Mouse (Mus musculus): ENCODE measurements around the gene Camkmt.

Gene Camkmt

DNA sequence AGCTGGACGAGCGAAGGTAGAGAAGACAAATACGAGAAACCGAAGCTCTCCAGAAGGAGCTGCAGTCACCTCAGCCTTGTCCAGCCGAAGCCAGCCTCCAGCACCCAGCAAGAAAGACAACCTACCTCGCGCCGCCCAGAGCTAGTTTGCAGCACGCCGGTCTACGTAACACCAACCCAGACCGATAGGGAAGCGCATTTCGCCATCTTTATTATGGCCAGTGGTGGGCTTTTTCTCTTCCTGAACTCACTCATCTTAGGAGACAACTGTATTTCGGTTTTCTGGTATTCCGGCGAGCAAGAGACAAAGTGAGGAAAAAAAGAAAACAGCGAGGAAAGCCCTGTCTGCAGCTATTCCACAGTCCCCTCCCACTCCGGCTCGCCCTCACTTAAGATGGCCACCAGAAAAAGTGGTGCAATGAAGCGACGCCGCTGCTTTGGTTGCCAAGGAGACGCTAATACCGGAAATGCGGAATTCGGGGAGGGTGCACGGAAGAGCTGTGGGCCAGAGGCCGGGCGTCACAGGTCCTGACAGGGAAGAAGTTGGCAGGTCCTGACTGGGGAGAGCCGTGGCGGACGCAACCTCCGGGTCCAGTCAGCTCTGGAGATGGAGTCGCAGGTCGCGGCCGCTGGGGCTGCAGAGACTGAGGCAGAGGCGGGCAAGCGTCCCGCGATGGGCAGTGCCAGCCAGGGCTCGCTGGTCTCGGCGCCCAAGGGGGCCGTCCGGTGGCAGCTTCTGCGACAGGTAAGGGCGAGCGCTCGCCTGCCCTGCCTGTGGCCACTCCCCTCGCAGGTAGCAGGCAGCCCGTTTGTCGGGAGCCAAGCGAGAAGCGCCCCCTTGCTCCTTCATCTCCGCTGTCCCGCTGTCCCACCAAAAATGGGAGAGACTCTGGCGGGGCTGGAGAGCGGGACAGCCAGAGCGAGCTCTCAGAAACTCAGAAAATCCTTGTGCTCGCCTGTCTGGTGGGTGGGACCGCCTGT lies at the start of gene Camkmt, which contains the start of gene Prepl:
TSS of gene Camkmt (plus strand) at position 433 of the 980 bp plus-strand sequence.
TSS of gene Prepl (minus strand) at position 122 of the 980 bp plus-strand sequence.
- DNase-seq (ENCODE audit: low spot score), result peak; percentile 95

DNA sequence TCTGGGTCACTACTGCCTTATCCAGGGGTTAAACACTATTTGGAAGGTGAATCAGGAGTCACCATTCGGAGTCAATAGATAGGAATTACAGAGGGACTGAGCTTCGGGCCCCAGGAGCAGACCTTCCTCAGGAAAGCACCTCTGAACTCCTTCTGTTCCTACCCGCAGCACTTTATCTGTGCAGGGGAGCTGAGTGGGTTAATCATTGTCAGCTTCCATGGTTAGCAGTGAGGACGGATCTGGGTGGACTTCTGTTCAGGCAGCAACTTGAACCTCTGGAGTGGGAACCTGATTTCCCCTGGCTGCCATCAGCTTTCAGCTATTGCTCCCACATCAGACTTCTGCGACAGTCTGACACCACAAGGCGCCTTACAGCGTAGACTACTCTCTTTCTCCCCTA lies 49.4 kb upstream of the Camkmt start:
- DNase-seq (ENCODE audit: low spot score), result no peak

DNA sequence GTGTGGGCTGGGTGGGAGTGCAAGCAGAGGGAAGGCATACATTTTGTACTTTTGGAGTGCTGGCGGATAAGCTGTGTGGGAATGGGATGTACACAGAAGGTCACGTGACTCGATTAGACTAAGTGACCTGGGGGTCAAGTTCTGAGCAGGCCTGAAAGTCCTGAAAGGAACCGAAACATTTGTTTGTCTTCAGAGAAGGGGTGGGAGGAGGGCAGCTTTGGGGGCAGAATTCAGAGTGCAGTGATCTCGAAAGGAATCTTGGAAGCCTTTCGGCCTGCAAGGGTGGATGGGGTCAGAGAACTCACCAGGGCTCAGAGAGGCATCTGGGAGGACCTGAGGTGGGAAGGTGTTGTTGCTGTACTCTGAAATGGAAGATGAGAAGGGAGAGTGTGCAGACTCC lies 47.9 kb upstream of the Camkmt start:
- DNase-seq (ENCODE audit: low spot score), result no peak

DNA sequence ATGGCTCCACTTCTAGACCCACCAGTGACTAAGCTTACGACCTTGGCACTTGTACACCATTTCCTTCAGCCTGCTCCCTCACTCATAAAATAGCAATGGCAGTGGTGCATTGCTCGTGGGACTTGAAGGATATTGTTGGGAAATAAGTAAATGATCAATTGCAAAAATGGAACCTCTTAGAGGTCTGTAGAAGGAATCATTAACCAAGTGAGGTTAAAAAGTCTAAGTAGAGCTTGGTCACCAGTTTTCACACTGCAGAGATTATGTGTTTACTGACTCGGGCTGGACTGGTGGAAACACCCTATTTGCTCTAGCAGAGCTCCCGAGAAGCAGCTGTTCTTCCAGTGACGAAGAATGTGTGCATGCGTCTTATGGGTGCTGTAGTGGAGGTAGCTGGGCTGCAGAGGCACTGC lies 46.9 kb upstream of the Camkmt start:
- DNase-seq (ENCODE audit: low spot score), result no peak

DNA sequence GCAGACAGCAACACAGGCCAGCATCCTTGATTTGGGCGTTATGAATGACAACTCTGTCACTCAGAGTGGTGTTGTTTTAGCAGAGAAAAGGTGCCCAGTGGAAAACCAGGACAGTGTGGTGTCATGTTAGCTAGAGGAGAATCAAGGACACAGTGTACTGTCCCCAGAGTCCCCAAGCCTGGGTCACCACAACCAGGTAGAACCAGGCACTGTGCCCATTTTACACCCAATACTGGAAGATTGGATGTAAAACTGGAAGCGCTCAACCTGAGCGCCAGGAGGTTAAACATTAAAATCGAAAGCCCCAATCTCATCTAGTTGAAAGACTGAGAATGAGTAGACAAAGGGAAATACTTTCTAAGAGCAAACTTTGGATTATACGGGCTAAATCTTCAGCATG lies 45.9 kb upstream of the Camkmt start:
- no peak for DNase-seq (ENCODE audit: low spot score)

DNA sequence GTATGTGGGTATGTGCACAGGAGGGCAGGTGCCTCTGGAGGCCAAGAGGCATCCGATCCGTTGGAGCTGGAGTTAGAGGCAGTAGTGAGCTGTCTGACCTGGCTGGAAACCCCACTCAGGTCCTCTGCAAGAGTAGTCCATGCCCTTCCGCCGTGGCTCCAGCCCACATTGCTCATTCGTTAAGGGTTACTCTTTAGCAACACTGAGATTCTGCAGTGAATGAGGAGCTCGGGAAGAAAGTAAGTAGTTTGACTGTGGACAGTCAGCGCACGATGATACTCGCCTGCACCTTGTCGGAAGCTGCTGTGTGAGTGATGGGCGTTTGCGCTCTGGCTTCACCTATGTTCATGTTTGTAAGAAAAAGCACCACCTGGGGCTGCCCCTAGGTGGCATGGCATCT lies 45.2 kb upstream of the Camkmt start:
- DNase-seq (ENCODE audit: low spot score), result no peak

DNA sequence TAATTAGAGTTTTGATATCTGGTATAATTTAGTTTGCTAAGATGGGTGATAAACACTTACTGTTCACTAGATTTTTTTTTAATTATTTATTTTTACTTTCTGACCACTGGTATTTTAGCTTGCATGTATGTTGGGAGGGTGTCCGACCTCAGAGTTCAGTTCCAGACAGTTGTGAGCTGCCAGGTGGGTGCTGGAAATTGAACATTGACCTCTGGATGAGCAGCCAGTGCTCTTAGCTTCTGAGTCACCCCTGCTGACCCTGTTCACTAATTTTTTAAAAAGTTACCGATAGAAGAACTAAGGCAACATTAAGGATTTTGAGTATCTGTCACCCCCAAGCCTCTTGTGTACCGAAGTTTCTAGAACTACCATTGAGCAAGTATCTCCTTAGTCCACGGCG lies 42.0 kb upstream of the Camkmt start:
- no peak for DNase-seq (ENCODE audit: low spot score)

DNA sequence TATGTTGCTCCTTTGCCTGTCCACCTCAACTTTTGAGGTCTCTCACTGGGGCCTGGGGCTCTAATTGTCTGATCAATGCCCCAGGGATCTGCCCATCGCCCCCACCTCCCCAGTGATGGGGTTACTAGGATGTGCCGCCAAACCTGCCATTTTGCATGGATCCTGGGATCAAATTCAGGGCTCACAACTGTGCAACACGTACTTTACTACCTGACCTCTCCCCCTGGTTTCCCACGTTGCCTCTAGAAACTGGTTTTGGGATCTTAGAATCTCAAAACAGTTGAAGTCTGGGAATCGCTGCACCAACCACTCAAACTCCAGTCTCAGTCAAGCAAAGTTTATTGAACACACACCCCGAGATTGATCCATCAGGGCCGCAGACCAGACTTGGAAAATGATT lies 32.1 kb upstream of the Camkmt start:
- DNase-seq (ENCODE audit: low spot score), result no peak

DNA sequence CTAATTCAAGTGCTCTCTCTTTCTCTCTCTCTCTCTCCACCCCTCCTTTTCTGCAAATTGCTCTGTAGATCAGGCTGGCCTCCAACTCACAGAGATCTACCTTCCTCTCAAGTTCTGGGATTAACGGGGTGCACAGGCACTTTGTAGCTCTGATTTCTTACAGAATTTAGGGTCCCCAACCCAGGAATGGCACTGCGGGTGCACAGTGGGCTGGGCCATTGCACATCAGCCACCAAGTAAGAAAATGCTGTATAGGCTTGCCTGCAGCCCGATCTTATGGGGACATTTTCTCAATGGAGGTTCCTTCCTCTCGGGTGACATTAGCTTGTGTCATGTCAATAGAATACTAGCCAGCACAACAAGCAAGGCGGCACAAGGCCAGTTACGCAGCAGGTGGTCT lies 31.2 kb upstream of the Camkmt start:
- no peak for DNase-seq (ENCODE audit: low spot score)

DNA sequence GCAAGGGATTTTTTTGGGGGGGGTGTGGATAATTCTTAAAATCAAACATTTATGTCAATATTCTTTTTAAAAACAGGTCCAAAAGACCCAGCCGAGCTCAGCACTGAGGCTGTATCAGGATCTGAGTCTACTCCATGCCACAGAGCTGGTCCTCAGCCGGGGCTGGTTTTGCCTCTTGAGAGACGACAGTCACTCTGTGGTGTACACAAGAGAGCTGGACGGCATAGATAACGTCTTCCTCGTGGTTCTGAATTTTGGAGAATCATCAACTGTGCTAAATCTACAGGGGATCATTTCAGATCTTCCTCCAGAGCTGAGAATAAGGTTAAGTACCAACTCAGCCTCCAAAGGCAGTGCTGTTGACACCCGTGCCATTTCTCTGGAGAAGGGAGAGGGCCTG lies 26.8 kb upstream of the Camkmt start:
- DNase-seq (ENCODE audit: low spot score), result no peak

DNA sequence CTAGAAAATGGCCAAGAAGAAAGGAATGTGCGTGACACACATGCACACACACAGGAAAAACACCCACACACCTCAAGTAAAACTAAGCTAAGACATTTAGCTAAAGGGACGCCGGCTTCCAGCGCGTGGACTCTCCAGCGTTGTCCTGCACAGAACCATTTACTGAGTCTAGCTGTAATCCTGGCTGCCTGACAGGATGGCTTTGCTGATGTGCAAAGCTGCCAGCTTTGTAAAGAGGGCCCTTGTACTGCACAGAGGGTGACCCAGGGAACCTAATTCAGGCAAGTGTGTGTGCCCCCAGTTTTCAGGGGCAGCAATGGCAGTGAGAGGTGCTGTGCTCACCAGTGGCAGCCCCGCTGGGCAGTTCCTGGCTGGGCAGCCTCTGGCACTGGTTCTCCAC lies 23.0 kb upstream of the Camkmt start:
- DNase-seq (ENCODE audit: low spot score), result no peak

DNA sequence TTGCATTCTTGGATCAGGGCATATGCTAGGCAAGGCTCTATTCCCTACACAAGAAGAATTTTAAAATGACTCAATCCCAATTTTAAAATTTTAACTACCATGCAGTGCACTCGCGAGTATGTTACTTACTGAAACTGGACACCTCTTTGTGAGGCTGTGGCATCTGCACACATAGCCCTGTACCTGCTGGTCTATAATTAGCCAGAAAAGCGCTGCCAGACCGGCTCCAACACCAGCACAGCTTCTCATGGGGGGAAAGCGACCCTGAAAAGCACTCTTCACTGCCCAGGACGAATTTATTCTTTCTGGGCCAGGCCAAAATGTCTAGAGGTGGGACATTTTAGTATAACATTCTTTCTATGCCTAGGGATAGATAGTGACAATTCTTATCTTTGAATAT lies 19.7 kb upstream of the Camkmt start:
- no peak for DNase-seq (ENCODE audit: low spot score)

DNA sequence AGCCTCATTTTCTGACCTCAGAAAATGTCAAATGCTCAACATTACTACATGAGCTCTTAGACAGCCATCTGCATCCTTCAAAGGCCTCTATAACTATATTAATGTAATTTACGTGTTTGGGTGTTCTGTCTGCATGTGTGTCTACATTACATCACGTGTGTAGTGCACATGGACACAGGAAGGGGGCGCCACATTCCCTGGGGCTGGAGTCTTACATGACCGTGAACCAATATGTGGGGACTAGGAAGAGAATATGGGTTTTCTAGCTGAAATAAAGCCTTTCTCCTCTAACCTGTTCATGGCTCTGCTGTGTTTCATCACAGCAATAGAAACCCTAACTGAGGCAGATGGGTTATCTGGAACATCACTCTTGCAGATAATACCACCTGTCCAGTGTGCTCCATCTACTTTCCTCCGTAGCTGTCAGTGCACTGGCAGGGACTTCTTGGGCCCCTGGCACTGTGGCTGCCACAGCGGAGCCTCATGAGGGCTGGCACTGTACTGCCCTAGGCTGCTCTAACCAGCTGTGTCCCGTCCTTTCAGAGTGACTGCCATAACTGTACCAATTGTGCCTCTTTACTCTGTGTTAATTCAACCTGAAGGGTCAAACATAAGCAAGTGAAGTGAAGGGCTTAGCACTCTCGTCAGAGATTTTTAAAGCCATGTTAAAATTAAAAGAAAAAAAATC lies 19.1 kb upstream of the Camkmt start:
- DNase-seq (ENCODE audit: low spot score), result no peak

DNA sequence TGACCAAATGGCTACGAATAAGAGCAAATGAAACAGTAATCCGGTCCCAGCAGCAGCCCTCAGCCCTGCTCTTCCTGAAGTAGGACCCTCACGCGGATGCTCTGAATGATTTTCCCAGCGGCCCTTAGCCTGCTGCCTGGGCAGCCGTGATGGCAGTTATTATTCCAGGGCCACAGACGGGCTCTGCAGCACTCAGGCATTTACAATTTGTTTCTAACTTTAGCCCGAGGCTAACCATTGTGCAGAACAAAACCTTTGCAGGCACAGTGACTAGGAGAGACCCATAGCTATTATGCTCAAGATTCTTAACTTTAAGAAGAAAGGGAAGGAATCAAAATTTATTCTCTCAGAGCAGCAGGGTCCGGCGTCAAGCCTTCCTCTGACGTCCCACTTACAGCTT lies 18.0 kb upstream of the Camkmt start:
- DNase-seq (ENCODE audit: low spot score), result no peak

DNA sequence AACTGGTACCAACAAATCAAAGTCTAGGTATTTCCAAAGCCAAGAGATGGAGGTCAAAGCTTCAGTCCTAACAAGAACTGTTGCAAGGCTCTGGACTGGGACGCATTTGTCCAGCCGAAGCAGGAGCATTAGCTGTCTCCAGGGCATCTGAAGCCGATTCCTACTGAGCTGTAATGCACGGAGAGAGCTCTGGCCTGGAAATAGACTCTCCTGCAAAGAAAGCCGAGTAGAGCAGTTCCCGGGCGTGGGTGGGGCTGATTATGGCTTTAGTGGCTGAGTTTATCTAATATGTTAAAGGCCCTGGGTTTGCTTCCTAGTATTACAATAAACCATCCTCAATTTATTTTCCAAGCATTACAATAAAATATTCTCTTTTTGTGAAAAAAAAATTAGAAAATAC lies 17.1 kb upstream of the Camkmt start:
- no peak for DNase-seq (ENCODE audit: low spot score)

DNA sequence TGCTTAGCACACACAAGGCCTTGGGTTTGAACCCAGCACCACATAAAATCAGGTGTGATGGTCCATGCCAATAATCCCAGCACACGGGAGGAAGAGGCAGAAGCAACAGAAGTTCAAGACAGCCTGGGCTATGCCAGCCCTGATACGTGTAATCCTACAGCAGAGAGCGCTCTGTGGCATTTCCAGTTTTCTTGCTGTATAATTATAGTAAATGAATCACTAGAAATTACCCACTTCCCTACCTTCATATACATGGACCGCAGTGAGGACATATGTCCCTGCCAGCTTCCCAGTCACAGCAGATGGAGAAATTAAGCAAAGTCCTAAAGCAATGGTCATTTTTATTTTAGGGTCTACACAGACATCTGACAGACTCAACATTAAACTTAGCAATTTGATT lies 16.3 kb upstream of the Camkmt start:
- DNase-seq (ENCODE audit: low spot score), result no peak

DNA sequence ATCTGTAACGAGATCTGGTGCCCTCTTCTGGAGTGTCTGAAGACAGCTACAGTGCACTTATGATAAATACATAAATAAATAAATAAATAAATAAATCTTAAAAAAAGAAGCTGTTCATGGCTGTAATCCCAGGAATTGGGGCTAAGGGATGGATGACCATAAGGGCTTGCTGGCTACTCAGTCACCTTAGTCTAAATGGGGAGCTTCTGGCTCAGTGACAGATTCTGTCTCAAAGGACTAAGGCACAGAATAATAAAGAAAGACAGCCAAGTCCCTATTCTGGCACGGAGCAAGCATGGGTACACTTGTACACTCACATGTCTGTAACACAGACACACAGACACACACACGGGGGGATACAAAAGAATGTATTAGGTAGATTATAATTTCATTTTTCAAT lies 11.1 kb upstream of the Camkmt start:
- DNase-seq (ENCODE audit: low spot score), result no peak

DNA sequence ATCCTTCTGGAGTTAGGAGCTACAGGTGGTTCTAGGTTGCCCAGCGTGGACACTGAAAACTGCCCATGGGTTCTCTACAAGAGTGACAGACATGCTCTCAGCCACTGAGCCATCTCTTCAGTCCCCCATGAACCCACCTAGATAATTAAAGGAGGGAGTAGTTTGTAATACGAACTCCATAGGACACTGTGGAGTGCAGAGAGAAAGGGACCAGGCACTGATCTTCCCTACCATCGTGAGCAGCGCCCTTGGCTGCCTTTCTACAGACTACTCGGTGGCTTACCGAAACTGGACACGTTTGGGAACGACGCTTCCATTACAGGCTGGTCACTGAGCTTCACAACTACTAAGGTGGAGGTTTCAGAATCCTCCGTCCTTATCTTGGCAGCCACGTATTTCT lies 9.6 kb upstream of the Camkmt start:
- no peak for DNase-seq (ENCODE audit: low spot score)

DNA sequence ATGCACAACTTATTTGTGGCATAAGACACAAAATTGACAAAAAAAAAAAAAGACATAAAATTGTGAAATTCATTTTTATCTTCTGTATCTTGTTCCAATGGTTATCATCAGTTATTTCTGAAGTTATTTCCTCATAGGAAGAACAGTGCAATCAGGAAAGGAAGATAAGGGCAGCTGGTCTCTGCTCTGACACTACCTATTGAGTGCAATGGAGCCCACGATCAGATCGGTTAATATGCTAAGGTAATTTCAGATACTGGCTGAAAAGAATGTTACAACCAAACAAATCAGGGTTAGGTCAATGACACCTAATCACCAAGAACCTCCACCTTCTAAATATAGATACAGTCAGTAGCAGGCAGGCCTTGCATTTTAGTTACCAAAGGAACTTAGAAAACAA lies 5.0 kb upstream of the Camkmt start:
- no peak for DNase-seq (ENCODE audit: low spot score)

DNA sequence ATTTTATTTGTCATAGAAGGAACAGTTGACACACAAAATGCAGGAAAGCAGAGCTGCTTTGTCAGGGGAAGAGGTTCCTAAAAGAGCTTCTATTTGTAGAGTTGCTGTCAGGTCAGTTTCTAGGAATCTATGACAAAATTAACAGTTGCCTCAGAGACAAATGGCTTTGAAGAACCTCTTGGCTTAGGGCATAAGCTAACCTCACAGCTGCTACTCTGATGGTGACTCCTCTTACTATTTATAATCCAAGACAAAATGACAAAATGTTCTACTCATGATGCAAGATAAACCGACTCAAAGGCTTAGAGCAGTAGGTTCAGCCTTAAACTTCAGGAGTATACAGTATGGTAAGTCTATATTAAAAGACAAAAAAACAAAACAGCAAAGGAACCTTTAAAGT lies 3.9 kb upstream of the Camkmt start:
- DNase-seq (ENCODE audit: low spot score), result no peak

DNA sequence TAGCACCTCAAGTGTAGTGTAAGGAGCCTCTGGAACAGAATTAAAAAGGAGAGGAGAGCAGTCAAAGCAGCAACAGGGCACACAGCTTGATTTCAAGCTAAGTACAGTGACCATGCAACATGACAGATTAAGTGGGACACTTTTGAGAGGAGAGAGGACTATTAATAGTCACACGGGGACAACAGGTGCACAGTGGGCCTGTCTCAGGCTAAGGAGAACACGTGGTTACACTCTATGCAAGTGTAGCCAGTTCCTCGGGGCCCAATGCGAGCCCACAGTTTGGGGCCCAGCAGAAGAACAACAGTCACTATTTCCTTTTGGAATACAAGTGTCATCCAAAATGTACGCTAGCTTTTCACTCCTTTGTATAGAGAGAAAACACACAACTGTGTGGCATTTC lies 2.8 kb upstream of the Camkmt start:
- DNase-seq (ENCODE audit: low spot score), result no peak

DNA sequence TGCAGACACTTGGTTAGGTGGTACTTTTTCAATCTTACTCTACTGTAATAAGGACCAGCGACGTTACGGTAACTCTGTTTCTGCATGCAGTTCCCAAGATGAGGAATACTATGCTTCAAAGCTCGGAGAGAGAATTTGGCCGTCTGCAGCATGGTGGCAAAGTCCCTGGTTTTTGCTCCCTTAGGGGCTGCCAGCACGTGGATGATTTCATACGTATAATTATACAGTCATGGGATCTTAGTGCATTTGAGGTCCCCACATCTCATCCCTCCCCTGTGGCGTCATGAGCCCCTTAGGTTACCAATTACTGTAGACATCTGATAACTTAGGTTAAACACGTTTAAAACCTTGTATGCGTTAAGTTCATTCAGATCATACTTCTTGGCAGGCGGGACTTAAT lies 2.0 kb upstream of the Camkmt start:
- no peak for DNase-seq (ENCODE audit: low spot score)

DNA sequence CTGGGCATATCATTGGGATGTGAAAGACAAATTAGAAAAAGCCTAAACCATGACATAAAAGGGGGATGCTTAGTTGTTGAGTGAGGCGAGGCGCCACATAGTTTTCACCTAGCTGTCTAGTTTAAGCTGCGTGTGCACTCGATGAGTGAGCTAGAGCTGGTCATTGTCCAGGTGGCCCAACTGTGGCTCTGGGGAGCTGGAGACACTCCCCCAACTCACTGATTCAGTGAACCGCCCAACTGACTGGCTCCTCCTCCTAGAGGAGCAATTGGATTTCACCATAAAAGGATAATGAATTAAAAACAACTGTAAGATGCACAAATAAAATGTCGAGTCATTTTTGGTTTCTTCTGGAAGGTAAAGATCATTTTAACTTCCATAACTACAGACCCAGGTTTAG lies 1.3 kb upstream of the Camkmt start:
- DNase-seq (ENCODE audit: low spot score), result no peak

Measured in ovary, adult 18-20 months (tissue).